Mouse (Mus musculus) embryonic facial prominence, embryonic 14.5 days (tissue): ENCODE measurements at regions not wholly inside any gene's neighbourhood (a gene's known extent, or its start where the extent isn't known, plus 50 kb on each side); places are given as distances from the start of the nearest gene placed in this dataset.

Experiments
- ATAC-seq: fragments of 200-750 bp; cut with Nextera tagmentation; 2 replicates; pipeline ENCODE4 v1.8.0; 2017; ENCODE audit warnings: low read depth, moderate number of reproducible peaks, moderate TSS enrichment
- DNase-seq: peaks from one replicate; pipeline ENCODE4 v3.0.0-alpha.2; 2015; ENCODE audit warnings: low spot score
- H3K27ac ChIP-seq: fragments of 300-500 bp; sonication (generic); replicated peaks from 2 replicates; pipeline ENCODE4 v1.5.1; 2014; ENCODE audit warnings: low read depth, mild to moderate bottlenecking, low read length, moderate library complexity
- H3K27me3 ChIP-seq: fragments of 300-500 bp; sonication (generic); replicated peaks from 2 replicates; pipeline ENCODE4 v1.6.1; 2014; ENCODE audit warnings: low read length; ENCODE audit not compliant: control insufficient read depth, insufficient read depth
- H3K36me3 ChIP-seq: fragments of 300-500 bp; sonication (generic); 2 replicates; pipeline ENCODE4 v1.6.1; 2014; ENCODE audit warnings: low read length, mixed read lengths; ENCODE audit not compliant: control insufficient read depth, insufficient read depth
- H3K4me1 ChIP-seq: fragments of 300-500 bp; sonication (generic); 2 replicates; pipeline ENCODE4 v1.6.1; 2014; ENCODE audit warnings: antibody characterized with exemption, low read length; ENCODE audit not compliant: control insufficient read depth, insufficient read depth
- H3K4me2 ChIP-seq: fragments of 300-500 bp; sonication (generic); 2 replicates; pipeline ENCODE4 v1.6.1; 2014; ENCODE audit warnings: low read depth, mild to moderate bottlenecking, low read length, moderate library complexity, mixed read lengths
- H3K4me3 ChIP-seq: fragments of 300-500 bp; sonication (generic); 2 replicates; pipeline ENCODE4 v1.5.1; 2014; ENCODE audit warnings: low read depth, mild to moderate bottlenecking, low read length
- H3K9ac ChIP-seq: fragments of 300-500 bp; sonication (generic); 2 replicates; pipeline ENCODE4 v1.6.1; 2014; ENCODE audit warnings: low read depth, mild to moderate bottlenecking, low read length, moderate library complexity, mixed read lengths
- H3K9me3 ChIP-seq: fragments of 300-500 bp; sonication (generic); 2 replicates; pipeline ENCODE4 v1.6.1; 2016; ENCODE audit warnings: low read length; ENCODE audit not compliant: control insufficient read depth
- WGBS: fragments of 180-500 bp; shearing (Covaris S2); extraction: QIAGEN DNeasy Blood & Tissue Kit; methylation state at CpG from one replicate; pipeline ENCODE4 v1.1.7; 2014; 5-methylcytosine and 5-hydroxymethylcytosine counted together

DNA sequence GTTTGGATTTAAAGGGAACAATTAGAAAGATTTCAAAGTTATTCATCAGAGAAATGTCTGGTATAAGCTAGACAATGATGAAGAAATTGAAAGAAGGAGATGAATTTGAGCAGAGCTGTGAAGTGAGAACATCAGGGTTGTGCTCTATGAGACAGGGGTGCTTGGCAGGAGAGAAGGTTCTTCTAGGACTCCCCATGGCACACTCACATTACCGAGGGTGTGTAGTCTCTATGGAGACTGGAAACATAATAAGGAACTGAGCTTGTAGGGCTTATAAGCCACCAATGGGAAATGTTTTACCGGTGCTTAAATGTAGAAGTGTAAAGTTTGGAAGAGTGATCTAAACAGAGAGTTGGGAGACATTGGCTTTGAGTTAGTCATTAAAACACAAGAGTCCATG lies 889.9 kb downstream of the Stim2 start:
- no peak overlapping the region for H3K27ac ChIP-seq
- no peak overlapping the region for H3K4me3 ChIP-seq
- no peak overlapping the region for H3K9ac ChIP-seq
- H3K9me3 ChIP-seq = no peaks in the 10 kb centered on the region
- 85% methylated on average over 2 of the region's 2 CpGs for WGBS
- H3K4me1 ChIP-seq = no peaks in the 10 kb centered on the region
- H3K4me2 ChIP-seq = no peak overlapping the region
- ATAC-seq = peak; percentile 68; the same call in 1 of the 2 replicates
- H3K36me3 ChIP-seq = no peaks in the 10 kb centered on the region
- H3K27me3 ChIP-seq = no peaks in the 10 kb centered on the region
- no peak for DNase-seq

DNA sequence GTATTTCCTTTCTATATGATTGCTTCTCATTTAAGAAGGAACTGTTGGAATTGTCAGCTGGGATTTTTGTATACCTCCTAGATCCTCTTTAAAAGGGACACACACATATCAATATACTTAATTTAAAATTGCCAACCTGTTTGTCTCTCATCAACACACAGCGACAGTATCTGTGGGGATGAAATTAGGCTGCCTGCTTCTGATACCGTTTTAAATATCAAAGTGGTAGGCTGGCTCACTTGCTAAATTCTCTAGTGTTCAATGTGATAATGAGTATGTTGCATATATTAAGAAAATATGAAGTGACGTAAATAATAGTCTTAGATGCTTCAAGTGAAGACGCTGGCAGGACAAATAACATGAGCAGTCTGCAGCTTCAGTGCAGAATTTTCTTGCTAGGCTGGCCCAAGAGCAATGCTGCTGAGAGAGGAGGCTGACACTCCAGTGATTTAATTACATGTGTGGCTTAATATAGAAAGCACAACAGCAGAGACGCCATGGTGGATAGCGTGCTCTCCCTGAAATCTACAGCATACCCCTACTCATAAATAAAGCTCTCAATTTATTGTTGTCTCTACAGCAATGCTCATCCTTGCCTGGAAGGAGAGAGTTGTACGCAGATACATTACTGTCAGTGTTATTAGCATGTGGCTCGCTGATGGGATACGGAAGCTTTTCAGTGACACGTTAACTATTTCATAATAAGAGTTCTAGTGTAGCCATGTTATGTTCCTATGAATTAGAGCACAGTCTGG lies 896.4 kb downstream of the Stim2 start:
- no peak overlapping the region for H3K27ac ChIP-seq
- H3K4me3 ChIP-seq = no peak overlapping the region
- H3K4me1 ChIP-seq = no peaks in the 10 kb centered on the region
- 89% methylated on average over 10 of the region's 10 CpGs for WGBS
- ATAC-seq = no peak
- no peaks in the 10 kb centered on the region for H3K36me3 ChIP-seq
- no peak for DNase-seq
- no peaks in the 10 kb centered on the region for H3K27me3 ChIP-seq
- no peak overlapping the region for H3K4me2 ChIP-seq
- H3K9me3 ChIP-seq = no peaks in the 10 kb centered on the region
- H3K9ac ChIP-seq = no peak overlapping the region
